Mouse (Mus musculus) C2C12 (cell line): ENCODE data around the gene Polr3b.

ENCODE experiments used
- CTCF ChIP-seq: IDR thresholded peaks from one replicate; pipeline ENCODE4 v1.5.1; 2011; ENCODE audit not compliant: control insufficient read depth, insufficient read depth, insufficient read length
- FOSL1 ChIP-seq: IDR thresholded peaks from one replicate; pipeline ENCODE4 v1.8.0; 2011; ENCODE audit warnings: mild to moderate bottlenecking, low read length; ENCODE audit not compliant: poor library complexity, insufficient read depth, severe bottlenecking
- MAX ChIP-seq: IDR thresholded peaks from one replicate; pipeline ENCODE4 v1.6.1; 2011; ENCODE audit warnings: mild to moderate bottlenecking, control low read depth
- MYOD1 ChIP-seq: IDR thresholded peaks from one replicate; pipeline ENCODE4 v1.6.1; 2011; ENCODE audit warnings: low read depth; ENCODE audit not compliant: control insufficient read depth, insufficient read length
- MYOG ChIP-seq: IDR thresholded peaks from one replicate; pipeline ENCODE4 v1.6.1; 2011; ENCODE audit not compliant: control insufficient read depth, insufficient read length; ENCODE audit errors: extremely low read depth

- TF ChIP-seq CTCF, result no peak
- TF ChIP-seq MYOG, result no peak
- TF ChIP-seq MYOD1, result no peak
- TF ChIP-seq MAX, result no peak
- no peak for TF ChIP-seq FOSL1
These were observed 16.3 kb downstream of the Polr3b start for GRCm38 (mm10) chr10:84638382-84638781.
